Mouse (Mus musculus) CD8-positive naive resting alpha-beta T cell, adult 57 days (primary cell): Measurements from ENCODE around the gene Nkpd1. TPM values are rescaled to one million over a fixed set of nuclear protein-coding genes. Genes with fewer than 3 reads are reported as not detected.

Experiments used
- total RNA-seq: library from RNA; stranded (reverse); gene quantifications from one replicate; pipeline ENCODE4 v1.2.4, GENCODE M21; 2023

The Nkpd1 gene
- total RNA-seq = not detected

GRCm38 (mm10) chr7:19517652-19518365 lies at the start of gene Nkpd1:
TSS of gene Nkpd1 (plus strand) at chr7:19517838.

GRCm38 (mm10) chr7:19508150-19508923 lies 9.3 kb upstream of the Nkpd1 start, which contains the start of the genes Bloc1s3 and Trappc6a:
TSS of gene Bloc1s3 (minus strand) at chr7:19508367.
TSS of gene Trappc6a (plus strand) at chr7:19508395.

GRCm38 (mm10) chr7:19562643-19563410 lies 45.2 kb downstream of the Nkpd1 start, which contains the start of gene Ppp1r37:
TSS of gene Ppp1r37 (minus strand) at chr7:19563076.

Other genes starting within 250 kb of the Nkpd1 start
- 296 TPM for gene Vasp, start 246.0 kb upstream of the Nkpd1 start, total RNA-seq
- gene Ppm1n, start 237.8 kb upstream of the Nkpd1 start, total RNA-seq = 2.3 TPM
- gene Rtn2, start 235.2 kb upstream of the Nkpd1 start, total RNA-seq = not detected
- gene Fosb, start 207.8 kb upstream of the Nkpd1 start, total RNA-seq = 1,017 TPM
- gene Ercc1, start 173.1 kb upstream of the Nkpd1 start, total RNA-seq = 65.9 TPM
- gene Cd3eap, start 158.4 kb upstream of the Nkpd1 start, total RNA-seq = 12.8 TPM
- gene Ppp1r13l, start 158.1 kb upstream of the Nkpd1 start, total RNA-seq = 1.6 TPM
- gene Ercc2, start 135.8 kb upstream of the Nkpd1 start, total RNA-seq = 83.7 TPM
- gene Klc3, start 113.7 kb upstream of the Nkpd1 start, total RNA-seq = 3.6 TPM
- gene Ckm, start 113.1 kb upstream of the Nkpd1 start, total RNA-seq = not detected
- gene Mark4, start 59.0 kb upstream of the Nkpd1 start, total RNA-seq = 26.6 TPM
- gene Exoc3l2, start 54.5 kb upstream of the Nkpd1 start, total RNA-seq = not detected
- gene Bloc1s3, start 9.5 kb upstream of the Nkpd1 start, total RNA-seq = 3.8 TPM
- 24.3 TPM for gene Trappc6a, start 9.4 kb upstream of the Nkpd1 start, total RNA-seq
- 51.4 TPM for gene Ppp1r37, start 45.2 kb downstream of the Nkpd1 start, total RNA-seq
- gene Zfp296, start 59.4 kb downstream of the Nkpd1 start, total RNA-seq = 2.4 TPM
- 48.1 TPM for gene Gemin7, start 59.8 kb downstream of the Nkpd1 start, total RNA-seq
- 87.8 TPM for gene Clasrp, start 86.6 kb downstream of the Nkpd1 start, total RNA-seq
- gene Relb, start 111.6 kb downstream of the Nkpd1 start, total RNA-seq = 44.9 TPM
- 70.1 TPM for gene Clptm1, start 147.2 kb downstream of the Nkpd1 start, total RNA-seq
- gene Apoc2, start 160.1 kb downstream of the Nkpd1 start, total RNA-seq = 2.1 TPM
- gene Gm44805, start 163.6 kb downstream of the Nkpd1 start, total RNA-seq = not detected
- not detected for gene Apoc4, start 163.6 kb downstream of the Nkpd1 start, total RNA-seq
- 1.4 TPM for gene Apoc1, start 174.8 kb downstream of the Nkpd1 start, total RNA-seq
- 33.1 TPM for gene Apoe, start 181.3 kb downstream of the Nkpd1 start, total RNA-seq
- 59.7 TPM for gene Tomm40, start 197.6 kb downstream of the Nkpd1 start, total RNA-seq
- not detected for gene Nectin2, start 232.6 kb downstream of the Nkpd1 start, total RNA-seq